Mouse (Mus musculus) lung, postnatal 4 days (tissue): ENCODE measurements around the gene Zfp106.
"Not testable (repeated sequence)": the region's sequence is repeated elsewhere in the genome, so short reads cannot be mapped to it uniquely, and the experiment has no call there.

Source experiments
- DNase-seq, 2 experiments: peaks; one replicate each; pipeline ENCODE4 v3.0.0; 2021

Gene Zfp106

GRCm38 (mm10) chr2:120563235-120563990, at the start of gene Zfp106:
Zfp106 (minus strand) TSS chr2:120563843.
- peak; percentile 90 to 91 for DNase-seq

GRCm38 (mm10) chr2:120608830-120609723, 45.4 kb upstream of the Zfp106 start, which contains the start of the genes Haus2 and Lrrc57:
Haus2 (plus strand) TSS chr2:120609383.
Lrrc57 (minus strand) TSS chr2:120609520.
- DNase-seq = peak; percentile 95

GRCm38 (mm10) chr2:120606021-120606690, 42.5 kb upstream of the Zfp106 start:
- peak in 1 of 2 experiments; percentile 14 for DNase-seq

- DNase-seq = no peak
Observed at GRCm38 (mm10) chr2:120599506-120599905, 35.9 kb upstream of the Zfp106 start.

- DNase-seq = no peak
Observed at GRCm38 (mm10) chr2:120597734-120598133, 34.1 kb upstream of the Zfp106 start.

- no peak for DNase-seq
Observed at GRCm38 (mm10) chr2:120592227-120592626, 28.6 kb upstream of the Zfp106 start.

GRCm38 (mm10) chr2:120589759-120590158, 26.1 kb upstream of the Zfp106 start:
- DNase-seq = no peak

- no peak for DNase-seq
Observed at GRCm38 (mm10) chr2:120578286-120578685, 14.6 kb upstream of the Zfp106 start.

- DNase-seq = no peak
Observed at GRCm38 (mm10) chr2:120577799-120578198, 14.2 kb upstream of the Zfp106 start.

- DNase-seq = no peak
Observed at GRCm38 (mm10) chr2:120575978-120576377, 12.3 kb upstream of the Zfp106 start.

GRCm38 (mm10) chr2:120575121-120575520, 11.5 kb upstream of the Zfp106 start:
- DNase-seq = no peak

- DNase-seq = not testable (repeated sequence)
Observed at GRCm38 (mm10) chr2:120572161-120572560, 8.5 kb upstream of the Zfp106 start.

- no peak for DNase-seq
Observed at GRCm38 (mm10) chr2:120571081-120571480, 7.4 kb upstream of the Zfp106 start.

GRCm38 (mm10) chr2:120567798-120568320, 4.2 kb upstream of the Zfp106 start:
- no peak for DNase-seq

- peak; percentile 96 to 99 for DNase-seq
Observed at GRCm38 (mm10) chr2:120566886-120567797, 3.5 kb upstream of the Zfp106 start, which contains the start of gene Snap23. Snap23 (plus strand) TSS chr2:120567671.

- DNase-seq = no peak
Observed at GRCm38 (mm10) chr2:120565363-120565762, 1.7 kb upstream of the Zfp106 start.

- not testable (repeated sequence) for DNase-seq
Observed at GRCm38 (mm10) chr2:120564548-120565188, 1.0 kb upstream of the Zfp106 start.

- DNase-seq = no peak
Observed at GRCm38 (mm10) chr2:120562859-120563234, 796 bp downstream of the Zfp106 start.

GRCm38 (mm10) chr2:120561524-120561923, 2.1 kb downstream of the Zfp106 start:
- DNase-seq = no peak

- no peak for DNase-seq
Observed at GRCm38 (mm10) chr2:120558813-120559212, 4.8 kb downstream of the Zfp106 start.

GRCm38 (mm10) chr2:120556868-120557267, 6.8 kb downstream of the Zfp106 start:
- DNase-seq = no peak
